Mouse (Mus musculus) midbrain, embryonic 10.5 days (tissue): ENCODE results near the gene Fam169b. TPM values are rescaled to one million over a fixed set of nuclear protein-coding genes. Genes with fewer than 3 reads are reported as not detected.

ENCODE experiments used
- polyA plus RNA-seq: library from polyadenylated mRNA; unstranded; fragments of >200 nt; fragmentation: Nextera tagmentation; extraction: Ambion mirVana; gene quantifications from 2 replicates; pipeline ENCODE4 v1.2.1, GENCODE M21; 2016

Fam169b gene
- polyA plus RNA-seq, 1 experiment from 2014 or later, result 0.30 TPM

Other genes with a start within 250 kb of the Fam169b start
- gene Pgpep1l, start 9.6 kb upstream of the Fam169b start, polyA plus RNA-seq, result not detected in 2 replicates